Mouse (Mus musculus) spleen, adult 18-20 months (tissue): ENCODE data around the gene Dek.
A peak's percentile ranks its signal among the peaks of the same experiment; 100 is the strongest.

Experiments
- DNase-seq, 2 experiments: peaks; one replicate each; pipeline ENCODE4 v3.0.0; 2022; ENCODE audit warnings: mixed read lengths in 2 of 2

Gene Dek

GRCm38 (mm10) chr13:47050009-47050408 lies 56.0 kb downstream of the Dek start:
- DNase-seq: no peak

DNA sequence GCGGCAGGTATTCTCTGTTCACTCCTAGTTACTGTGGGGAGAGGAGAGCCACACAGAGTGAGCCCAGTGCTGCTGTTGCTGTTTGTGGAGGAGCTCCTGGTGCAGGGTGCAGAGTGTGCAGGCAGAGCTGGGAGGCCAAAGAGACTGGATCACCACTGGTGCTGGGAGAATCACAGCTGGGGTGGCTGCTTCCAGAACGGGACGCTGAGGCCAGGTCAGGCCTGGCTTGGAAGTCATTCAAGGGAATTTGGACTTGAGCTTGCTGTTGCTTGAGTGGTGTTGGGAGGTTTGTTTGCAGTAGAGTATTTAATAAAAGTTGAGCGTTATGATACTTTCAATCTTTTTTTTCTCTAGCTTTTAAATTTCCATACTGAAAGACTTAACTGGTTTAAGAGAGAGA lies 58.0 kb downstream of the Dek start:
- DNase-seq: no peak

DNA sequence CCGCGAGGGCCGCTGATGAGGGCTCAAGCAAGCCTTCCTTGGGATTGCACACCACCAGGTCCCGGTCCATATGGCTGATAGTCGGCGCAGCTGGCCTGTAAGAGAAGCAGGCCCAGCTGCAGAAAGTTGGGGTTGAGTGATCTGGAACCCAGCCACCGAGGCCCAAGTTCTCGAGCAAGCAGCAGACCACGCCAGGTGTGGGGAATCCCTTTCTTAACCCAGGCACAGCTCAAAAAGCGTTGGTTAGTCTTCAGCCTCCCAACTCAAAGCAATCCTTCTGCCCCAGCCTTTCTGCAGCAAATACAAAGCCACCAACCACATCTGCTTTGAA lies 61.4 kb downstream of the Dek start, which contains the start of gene Tpmt:
Gene Tpmt, minus strand, starts transcription at position 121 of the 331 bp plus-strand sequence.
- DNase-seq: peak; percentile 25 to 28

- peak; percentile 27 to 29 for DNase-seq
These were observed 62.0 kb downstream of the Dek start for GRCm38 (mm10) chr13:47043833-47044616.

GRCm38 (mm10) chr13:47043030-47043680 lies 62.8 kb downstream of the Dek start, which contains the start of gene Kdm1b:
TSS of gene Kdm1b (plus strand) at chr13:47043499.
- DNase-seq: peak; percentile 98 to 99

DNA sequence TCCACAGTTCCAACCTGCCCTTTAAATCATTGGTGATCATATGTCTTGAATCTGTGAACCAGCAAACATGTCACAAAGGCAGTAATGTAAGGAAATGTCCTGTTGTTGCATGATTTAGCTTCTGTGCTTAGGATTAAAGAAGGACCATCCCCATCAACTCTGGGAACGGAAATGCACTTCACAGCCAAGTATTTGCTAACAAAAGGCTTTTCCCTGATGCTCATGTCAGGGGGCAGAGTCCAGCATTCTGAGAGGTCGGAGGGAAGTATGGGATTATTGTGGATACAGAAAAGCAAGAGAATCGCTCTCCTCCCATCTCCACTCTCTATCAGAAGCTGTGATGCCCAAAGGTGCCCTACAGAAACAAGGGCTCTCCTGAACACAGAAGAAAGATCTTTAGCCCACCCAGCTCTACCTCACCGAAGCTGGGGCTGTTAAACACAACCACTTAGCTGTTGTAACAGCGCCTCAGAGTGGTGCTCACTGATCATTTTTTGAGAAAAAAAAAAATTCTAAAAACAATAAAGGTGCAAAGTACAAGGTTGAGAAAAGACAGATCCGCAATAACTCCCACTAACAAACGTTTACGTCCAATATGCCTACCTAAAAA lies 63.9 kb downstream of the Dek start:
- no peak for DNase-seq

GRCm38 (mm10) chr13:47040061-47040460 lies 65.9 kb downstream of the Dek start:
- DNase-seq: no peak

DNA sequence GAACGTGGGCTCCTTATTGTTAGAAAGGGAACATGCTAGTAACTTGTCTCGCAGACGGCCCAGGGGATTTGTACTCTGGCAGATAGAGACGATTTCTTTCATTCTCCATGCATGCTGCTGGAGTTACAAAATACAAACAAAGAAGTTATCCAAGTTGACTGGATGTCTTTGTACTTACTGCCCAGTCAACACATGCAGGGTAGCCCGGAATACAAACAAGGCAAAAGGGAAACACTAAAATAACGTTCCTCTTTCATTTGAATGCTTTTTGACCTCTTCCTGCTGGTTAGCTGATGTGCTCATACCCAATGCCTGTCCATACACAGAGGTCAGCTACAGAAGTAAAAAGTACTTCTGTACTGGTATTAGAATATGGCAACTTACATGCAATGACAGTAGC lies 68.1 kb downstream of the Dek start:
- DNase-seq: no peak
